Mouse (Mus musculus) gastrocnemius, postnatal 25 days (tissue): Measurements from ENCODE around the gene Hapln1. TPM values are rescaled to one million over a fixed set of nuclear protein-coding genes. Genes with fewer than 3 reads are reported as not detected.

ENCODE experiments used
- DNase-seq: peaks from one replicate; pipeline ENCODE4 v3.0.0; 2022
- total RNA-seq, 2 experiments: library from RNA; stranded (reverse); gene quantifications; 1 replicate in 1 of 2; 2 replicates in 1 of 2; pipeline ENCODE4 v1.2.3; 2021

The Hapln1 gene
- total RNA-seq, 2 experiments from 2014 or later: 0.11 to 0.20 TPM

DNA sequence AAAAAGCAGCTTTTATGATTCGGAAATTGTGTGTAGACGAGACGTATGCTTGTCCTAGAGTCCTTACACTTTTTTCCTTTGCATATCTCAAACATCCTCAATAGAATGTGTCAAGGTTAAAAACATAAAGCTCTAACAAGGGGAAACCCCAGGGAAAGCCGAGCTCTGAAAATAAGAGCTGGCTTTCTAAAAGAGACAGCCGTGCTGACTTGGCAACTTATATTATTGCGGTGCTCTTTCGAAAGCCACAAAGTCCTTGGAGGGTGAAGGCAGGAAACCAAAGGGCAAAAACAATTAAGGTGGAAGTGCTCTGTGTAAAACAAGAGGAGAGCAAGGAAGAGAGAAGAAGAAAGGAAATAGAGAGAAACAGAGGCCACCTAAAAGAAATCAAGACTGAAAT, 60.9 kb downstream of the Hapln1 start:
- no peak for DNase-seq

DNA sequence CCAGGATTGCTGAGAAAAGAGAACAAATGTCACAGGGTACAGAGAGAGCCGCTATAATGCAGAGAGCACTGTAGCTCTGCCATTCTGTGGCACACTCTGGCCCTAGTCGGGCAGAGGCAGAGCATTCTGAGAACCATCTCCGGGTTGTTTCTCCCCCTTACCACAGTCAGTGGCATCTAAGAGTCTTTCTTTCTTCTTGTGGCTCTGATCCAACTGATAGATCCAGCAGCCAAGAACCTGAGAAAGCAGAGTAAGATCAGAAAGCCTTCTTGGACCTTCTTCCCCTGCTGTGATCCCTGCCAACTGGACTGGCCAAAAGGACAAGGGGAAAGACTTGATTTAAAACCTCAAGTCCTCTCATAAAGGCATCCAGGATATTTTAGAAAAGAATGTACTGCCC, 63.7 kb downstream of the Hapln1 start:
- no peak for DNase-seq

GRCm38 (mm10) chr13:89607399-89607798, 67.8 kb downstream of the Hapln1 start:
- DNase-seq: no peak

GRCm38 (mm10) chr13:89619064-89619463, 79.5 kb downstream of the Hapln1 start:
- no peak for DNase-seq

GRCm38 (mm10) chr13:89634137-89634683, 94.6 kb downstream of the Hapln1 start:
- no peak for DNase-seq

DNA sequence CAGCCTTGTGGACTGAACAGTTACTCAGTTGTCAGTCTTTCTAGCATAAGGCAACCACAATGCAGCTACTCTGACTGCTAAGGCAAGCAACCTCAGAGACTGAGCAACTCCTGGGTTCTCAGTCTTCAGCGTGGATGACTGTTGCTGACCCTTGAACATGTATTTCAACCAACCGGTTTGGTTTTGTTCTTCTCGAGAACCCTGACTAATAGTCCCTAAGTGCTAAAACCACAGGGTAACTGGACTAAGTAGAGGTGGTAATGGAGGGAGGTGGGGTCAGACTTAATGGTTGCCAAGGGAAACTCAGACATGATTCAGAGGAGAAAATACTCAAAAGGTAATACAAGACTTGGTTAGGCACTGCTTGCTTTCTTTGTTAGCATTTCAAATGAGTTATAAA, 97.4 kb downstream of the Hapln1 start:
- no peak for DNase-seq

DNA sequence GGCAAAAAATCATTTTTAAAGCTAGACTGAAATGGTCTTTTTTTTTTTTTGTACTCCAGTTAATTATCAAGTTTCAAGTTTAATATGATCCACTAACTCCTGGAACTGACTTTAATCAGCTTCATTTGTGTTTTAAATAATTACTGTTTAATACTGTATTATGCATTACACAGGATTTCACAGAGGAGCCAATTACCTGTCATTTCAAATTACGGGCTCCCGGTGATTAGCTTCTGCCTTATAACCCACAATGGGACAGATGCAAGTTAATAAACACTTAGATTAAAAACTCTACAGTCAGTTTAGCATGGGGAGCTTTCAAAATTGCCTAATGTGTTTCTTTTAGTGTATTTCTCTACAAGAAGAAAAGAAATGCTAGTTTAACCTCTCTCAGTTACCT, 106.0 kb downstream of the Hapln1 start:
- DNase-seq: no peak

DNA sequence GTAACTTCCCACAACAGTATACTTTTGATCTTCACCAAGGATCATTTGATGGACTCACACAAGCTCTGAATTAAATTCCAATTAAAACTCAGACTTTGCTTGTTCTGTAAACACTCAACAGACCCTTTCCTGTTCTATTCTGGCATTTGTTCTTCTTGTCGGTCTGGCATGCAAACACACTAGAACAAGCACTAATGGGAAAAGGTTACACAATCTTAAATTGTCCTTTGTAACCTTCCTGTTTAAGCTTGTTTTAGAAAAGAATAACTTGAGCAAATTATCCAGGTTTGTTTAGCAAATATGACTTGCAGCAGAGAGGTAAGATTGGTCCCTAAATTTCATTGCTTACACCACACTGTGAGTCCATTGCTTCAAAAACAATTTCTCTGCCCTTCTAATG, 113.2 kb downstream of the Hapln1 start:
- DNase-seq: no peak

- DNase-seq: no peak
Observed at GRCm38 (mm10) chr13:89653279-89653678, 113.7 kb downstream of the Hapln1 start.

GRCm38 (mm10) chr13:89657046-89657445, 117.5 kb downstream of the Hapln1 start:
- DNase-seq: no peak

Other genes with a start within 250 kb of the Hapln1 start
- gene Vcan, start 202.7 kb downstream of the Hapln1 start, total RNA-seq: 10 to 100 TPM in 1 of 2 experiments, 1 to 10 TPM in 1; 8.0 to 10.7 TPM